Mouse (Mus musculus) heart, postnatal 10 days (tissue): Measurements from ENCODE around the gene Fam83d. TPM values are rescaled to one million over a fixed set of nuclear protein-coding genes. Genes with fewer than 3 reads are reported as not detected.
"Not testable (repeated sequence)": the region's sequence is repeated elsewhere in the genome, so short reads cannot be mapped to it uniquely, and the experiment has no call there.

ENCODE experiments used
- DNase-seq, 2 experiments: peaks; one replicate each; pipeline ENCODE4 v3.0.0; 2021
- intact Hi-C: fragments of 180-260 bp; cut with DNase I; formaldehyde crosslinking; loops from one replicate; pipeline ENCODE4 v1.15.1; 2025
- total RNA-seq, 2 experiments: library from RNA; stranded (reverse); gene quantifications; 2 replicates each; pipeline ENCODE4 v1.2.3; 2021

Gene Fam83d
- total RNA-seq: 1 to 10 TPM; 8.7 to 9.6 TPM

GRCm38 (mm10) chr2:158767742-158768339 lies at the start of gene Fam83d:
Fam83d (plus strand) TSS chr2:158768093.
- intact Hi-C loops: loop anchor here (1.0 to 2.0 kb wide), 2 partner anchors 27 to 96 kb away; partner anchors contain the start of gene Dhx35
- DNase-seq: peak; percentile 98

- intact Hi-C loops: no loop called here
- no peak for DNase-seq
Observed at GRCm38 (mm10) chr2:158718816-158719549, 48.9 kb upstream of the Fam83d start.

- intact Hi-C loops: no loop called here
Observed at GRCm38 (mm10) chr2:158720715-158721370, 47.0 kb upstream of the Fam83d start.

GRCm38 (mm10) chr2:158721481-158721880 lies 46.4 kb upstream of the Fam83d start:
- no peak for DNase-seq
- intact Hi-C loops: no loop called here

More at GRCm38 (mm10) chr2:158720715-158721370, 47.0 kb upstream of the Fam83d start:
- no peak for DNase-seq

- intact Hi-C loops: no loop called here
- DNase-seq: no peak
Observed at GRCm38 (mm10) chr2:158722135-158722534, 45.8 kb upstream of the Fam83d start.

GRCm38 (mm10) chr2:158722991-158723551 lies 44.8 kb upstream of the Fam83d start:
- DNase-seq: no peak
- intact Hi-C loops: no loop called here

GRCm38 (mm10) chr2:158723806-158724205 lies 44.1 kb upstream of the Fam83d start:
- intact Hi-C loops: no loop called here
- DNase-seq: no peak

- no peak for DNase-seq
- intact Hi-C loops: no loop called here
Observed at GRCm38 (mm10) chr2:158726252-158726651, 41.6 kb upstream of the Fam83d start.

- DNase-seq: peak; percentile 44 to 53
- intact Hi-C loops: no loop called here
Observed at GRCm38 (mm10) chr2:158728061-158728815, 39.7 kb upstream of the Fam83d start.

GRCm38 (mm10) chr2:158730896-158731295 lies 37.0 kb upstream of the Fam83d start:
- intact Hi-C loops: no loop called here
- DNase-seq: no peak

- intact Hi-C loops: no loop called here
- DNase-seq: no peak
Observed at GRCm38 (mm10) chr2:158732521-158732920, 35.4 kb upstream of the Fam83d start.

- no peak for DNase-seq
- intact Hi-C loops: no loop called here
Observed at GRCm38 (mm10) chr2:158733136-158733535, 34.8 kb upstream of the Fam83d start.

GRCm38 (mm10) chr2:158733914-158734313 lies 34.0 kb upstream of the Fam83d start:
- intact Hi-C loops: no loop called here

GRCm38 (mm10) chr2:158734500-158735152 lies 33.3 kb upstream of the Fam83d start:
- intact Hi-C loops: no loop called here
- DNase-seq: peak; percentile 52 to 54

More at GRCm38 (mm10) chr2:158733914-158734313, 34.0 kb upstream of the Fam83d start:
- DNase-seq: peak in 1 of 2 experiments; percentile 28

- no peak for DNase-seq
- intact Hi-C loops: no loop called here
Observed at GRCm38 (mm10) chr2:158735340-158735739, 32.6 kb upstream of the Fam83d start.

GRCm38 (mm10) chr2:158736247-158736646 lies 31.6 kb upstream of the Fam83d start:
- intact Hi-C loops, DNase-seq: not testable (repeated sequence)

GRCm38 (mm10) chr2:158738591-158738990 lies 29.3 kb upstream of the Fam83d start:
- DNase-seq: no peak
- intact Hi-C loops: no loop called here

GRCm38 (mm10) chr2:158739113-158739512 lies 28.8 kb upstream of the Fam83d start:
- intact Hi-C loops: no loop called here

GRCm38 (mm10) chr2:158741011-158741501 lies 26.8 kb upstream of the Fam83d start:
- DNase-seq: peak in 1 of 2 experiments; percentile 28
- intact Hi-C loops: loop anchor here (5.0 kb wide), 4 partner anchors 39 to 89 kb away; partner anchors contain the start of gene Ppp1r16b

More at GRCm38 (mm10) chr2:158739113-158739512, 28.8 kb upstream of the Fam83d start:
- DNase-seq: no peak
